Mouse (Mus musculus) MEL (cell line): ENCODE results near the gene Mblac1. TPM values are rescaled to one million over a fixed set of nuclear protein-coding genes. Genes with fewer than 3 reads are reported as not detected.

ENCODE experiments used
- DNase-seq: peaks from one replicate; pipeline ENCODE4 v3.0.0; 2011; ENCODE audit warnings: low read depth, low spot score
- H3K27ac ChIP-seq: 2 replicates; pipeline ENCODE4 v1.5.1; 2012; ENCODE audit warnings: low read depth, mild to moderate bottlenecking, control low read depth, low read length, moderate library complexity; ENCODE audit not compliant: control insufficient read depth
- H3K27me3 ChIP-seq, 2 experiments: fragments of 150-350 bp in 1 of 2; sonication (generic) in 1 of 2; 2 replicates each; pipeline ENCODE4 v1.6.1; 2012; ENCODE audit warnings: low read length in 2 of 2, mild to moderate bottlenecking in 2 of 2, improper control_type of control experiment in 1 of 2, moderate library complexity in 1 of 2; ENCODE audit not compliant: insufficient read depth in 2 of 2, control insufficient read depth in 1 of 2
- H3K36me3 ChIP-seq, 2 experiments: 2 replicates each; pipeline ENCODE4 v1.6.1; 2012 to 2014; ENCODE audit warnings: low read length in 2 of 2, improper control_type of control experiment in 1 of 2, inconsistent platforms in 1 of 2, mild to moderate bottlenecking in 1 of 2; ENCODE audit not compliant: insufficient read depth in 2 of 2, control insufficient read depth in 1 of 2
- H3K4me1 ChIP-seq, 2 experiments: fragments of 150-350 bp in 1 of 2; sonication (generic) in 1 of 2; 2 replicates each; pipeline ENCODE4 v1.6.1; 2012; ENCODE audit warnings: low read length in 2 of 2, improper control_type of control experiment in 1 of 2, mild to moderate bottlenecking in 1 of 2; ENCODE audit not compliant: insufficient read depth in 2 of 2, control insufficient read depth in 1 of 2
- H3K4me3 ChIP-seq, 2 experiments: fragments of 150-350 bp in 1 of 2; sonication (generic) in 1 of 2; 2 replicates each; pipeline ENCODE4 v1.5.1; 2012; ENCODE audit warnings: low read depth in 2 of 2, low read length in 2 of 2, mild to moderate bottlenecking in 2 of 2, moderate library complexity in 2 of 2, control low read depth in 1 of 2, improper control_type of control experiment in 1 of 2; ENCODE audit not compliant: control insufficient read depth in 1 of 2, insufficient read depth in 1 of 2
- H3K79me2 ChIP-seq: 2 replicates; pipeline ENCODE4 v1.6.1; 2012; ENCODE audit warnings: mild to moderate bottlenecking, low read length, moderate library complexity; ENCODE audit not compliant: control insufficient read depth, poor library complexity, insufficient read depth
- H3K9ac ChIP-seq: 2 replicates; pipeline ENCODE4 v1.6.1; 2012; ENCODE audit warnings: low read depth, mild to moderate bottlenecking, control low read depth, low read length, moderate library complexity; ENCODE audit not compliant: control insufficient read depth, poor library complexity, severe bottlenecking
- H3K9me3 ChIP-seq: fragments of 150-350 bp; sonication (generic); replicated peaks from 2 replicates; pipeline ENCODE4 v1.6.1; 2012; ENCODE audit warnings: mild to moderate bottlenecking, low read length, improper control_type of control experiment, moderate library complexity; ENCODE audit not compliant: insufficient read depth
- EP300 ChIP-seq, 2 experiments: IDR thresholded peaks; 2 replicates each; pipeline ENCODE4 v1.6.1; 2011; ENCODE audit warnings: improper control_type of control experiment in 2 of 2, low read length in 2 of 2, low read depth in 1 of 2, mild to moderate bottlenecking in 1 of 2
- ETS1 ChIP-seq: IDR thresholded peaks from 2 replicates; pipeline ENCODE4 v1.6.1; 2012; ENCODE audit warnings: low read depth, mild to moderate bottlenecking, inconsistent platforms, low read length, improper control_type of control experiment, moderate library complexity
- MAZ ChIP-seq: IDR thresholded peaks from 2 replicates; pipeline ENCODE4 v1.6.1; 2012; ENCODE audit warnings: low read depth, mild to moderate bottlenecking, inconsistent platforms, low read length, improper control_type of control experiment
- NRF1 ChIP-seq: IDR thresholded peaks from 2 replicates; pipeline ENCODE4 v1.6.1; 2014; ENCODE audit warnings: low read depth, mild to moderate bottlenecking, inconsistent platforms, low read length, improper control_type of control experiment, moderate library complexity; ENCODE audit not compliant: poor library complexity, insufficient read depth, severe bottlenecking
- TBP ChIP-seq: IDR thresholded peaks from 2 replicates; pipeline ENCODE4 v1.8.0; 2011; ENCODE audit warnings: low read depth, low read length, improper control_type of control experiment
- TCF12 ChIP-seq: IDR thresholded peaks from 2 replicates; pipeline ENCODE4 v1.6.1; 2014; ENCODE audit warnings: low read depth, mild to moderate bottlenecking, inconsistent platforms, low read length, improper control_type of control experiment, moderate library complexity
- UBTF ChIP-seq: IDR thresholded peaks from 2 replicates; pipeline ENCODE4 v1.6.1; 2012; ENCODE audit warnings: low read depth, mild to moderate bottlenecking, inconsistent platforms, low read length, improper control_type of control experiment, moderate library complexity, borderline replicate concordance; ENCODE audit not compliant: insufficient read depth
- USF2 ChIP-seq, 2 experiments: IDR thresholded peaks; 2 replicates each; pipeline ENCODE4 v1.6.1; 2011 to 2012; ENCODE audit warnings: improper control_type of control experiment in 2 of 2, low read length in 2 of 2, borderline replicate concordance in 1 of 2, inconsistent platforms in 1 of 2, low read depth in 1 of 2, mild to moderate bottlenecking in 1 of 2; ENCODE audit not compliant: insufficient read depth in 1 of 2
- polyA plus RNA-seq, 2 experiments: library from polyadenylated mRNA; stranded (reverse) in 1 of 2; unstranded in 1 of 2; fragments of >175 nt in 1 of 2; fragments of >200 nt in 1 of 2; gene quantifications; 2 replicates each; pipeline versions ENCODE4 v1.2.1 to v1.2.4; 2012; ENCODE audit warnings: low replicate concordance in 2 of 2, low read depth in 1 of 2; ENCODE audit not compliant: insufficient read length in 2 of 2, insufficient read depth in 1 of 2, missing spikeins in 1 of 2
- total RNA-seq: library from RNA; depleted of rRNA; stranded (reverse); fragments of 300-350 nt; gene quantifications from 2 replicates; pipeline ENCODE4 v1.2.3, GENCODE M21; 2012; rRNA removed

Gene Mblac1
- total and polyA plus RNA-seq, 3 experiments: 5.0 to 5.7 TPM; not detected in 1

DNA sequence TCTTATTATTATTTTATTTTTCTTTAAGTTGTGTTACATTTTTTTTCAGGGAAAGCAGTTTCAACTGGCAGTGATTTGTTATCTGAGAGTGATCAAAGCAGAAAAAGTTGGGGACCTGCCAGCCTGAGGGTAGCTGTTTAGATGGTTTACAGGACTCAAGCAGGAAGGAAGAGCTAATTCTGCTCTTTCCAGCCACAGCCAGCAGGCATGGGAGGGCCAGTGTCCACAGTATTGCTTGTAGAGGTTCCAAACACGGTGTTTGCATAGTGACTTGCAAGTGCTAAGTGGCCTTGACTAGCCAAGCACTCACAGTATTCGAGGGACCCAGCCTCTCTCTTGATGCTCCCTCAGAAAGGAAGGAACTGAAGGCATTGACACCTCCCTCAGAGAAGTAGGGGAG, 47.4 kb downstream of the Mblac1 start:
- Histone ChIP-seq H3K27ac (no peak overlapping the region), H3K36me3 (no peaks in the 10 kb centered on the region), H3K27me3 (no peaks in the 10 kb centered on the region; a peak in 1 of 4 replicates), H3K4me1 (no peaks in the 10 kb centered on the region), H3K9me3 (no peaks in the 10 kb centered on the region), H3K9ac (no peak overlapping the region), H3K4me3 (no peak overlapping the region), H3K79me2 (no peaks in the 10 kb centered on the region)
- no peak for DNase-seq
- TF ChIP-seq UBTF (no peak), USF2 (IDR thresholded peaks at IDR 0.05; ENCODE audit: borderline replicate concordance in 1 of 2, insufficient read depth in 1 of 2, low read depth in 1 of 2, low read length in 2 of 2) (no peak), TCF12 (no peak), EP300 (IDR thresholded peaks at IDR 0.05; ENCODE audit: low read depth in 1 of 2, low read length in 2 of 2) (no peak), MAZ (no peak), NRF1 (no peak), ETS1 (no peak), TBP (no peak)

Other genes starting within 250 kb of the Mblac1 start
- gene Gjc3, start 231.2 kb upstream of the Mblac1 start, total RNA-seq: not detected in 2 replicates
- gene Gjc3, start 231.2 kb upstream of the Mblac1 start, polyA plus RNA-seq: not detected
- gene Azgp1, start 212.8 kb upstream of the Mblac1 start, total RNA-seq: not detected in 2 replicates
- gene Azgp1, start 212.8 kb upstream of the Mblac1 start, polyA plus RNA-seq: not detected
- not detected in 2 replicates for gene Smok3a, start 173.1 kb upstream of the Mblac1 start, total RNA-seq
- not detected for gene Smok3a, start 173.1 kb upstream of the Mblac1 start, polyA plus RNA-seq
- gene Smok3b, start 172.9 kb upstream of the Mblac1 start, total RNA-seq: not detected in 2 replicates
- gene Smok3b, start 172.9 kb upstream of the Mblac1 start, polyA plus RNA-seq: not detected
- gene Smok3c, start 141.1 kb upstream of the Mblac1 start, total RNA-seq: not detected in 2 replicates
- gene Smok3c, start 141.1 kb upstream of the Mblac1 start, polyA plus RNA-seq: not detected
- 11.5 and 13.4 TPM in 2 replicates for gene Zkscan1, start 109.2 kb upstream of the Mblac1 start, total RNA-seq
- gene Zkscan1, start 109.2 kb upstream of the Mblac1 start, polyA plus RNA-seq: 10 to 100 TPM; 10.6 to 51.7 TPM
- gene Zscan21, start 77.4 kb upstream of the Mblac1 start, total RNA-seq: 7.6 and 9.0 TPM in 2 replicates
- gene Zscan21, start 77.4 kb upstream of the Mblac1 start, polyA plus RNA-seq: 10 to 100 TPM in 1 of 2 experiments, not detected in 1; 10.5 TPM
- 5.4 and 6.9 TPM in 2 replicates for gene Zfp113, start 38.6 kb upstream of the Mblac1 start, total RNA-seq
- gene Zfp113, start 38.6 kb upstream of the Mblac1 start, polyA plus RNA-seq: 1 to 10 TPM in 1 of 2 experiments, not detected in 1; 6.8 TPM
- 52.6 and 63.7 TPM in 2 replicates for gene Cops6, start 33.2 kb upstream of the Mblac1 start, total RNA-seq
- gene Cops6, start 33.2 kb upstream of the Mblac1 start, polyA plus RNA-seq: 100 to 1,000 TPM in 1 of 2 experiments, not detected in 1; 152 TPM
- 19.1 and 22.2 TPM in 2 replicates for gene Ap4m1, start 22.3 kb upstream of the Mblac1 start, total RNA-seq
- 10 to 100 TPM in 1 of 2 experiments, not detected in 1; 38.5 TPM for gene Ap4m1, start 22.3 kb upstream of the Mblac1 start, polyA plus RNA-seq
- gene Mcm7, start 21.9 kb upstream of the Mblac1 start, total RNA-seq: 202 TPM in 2 replicates
- 100 to 1,000 TPM; 255 to 565 TPM for gene Mcm7, start 21.9 kb upstream of the Mblac1 start, polyA plus RNA-seq
- gene Taf6, start 6.9 kb upstream of the Mblac1 start, total RNA-seq: 52.6 and 59.6 TPM in 2 replicates
- gene Taf6, start 6.9 kb upstream of the Mblac1 start, polyA plus RNA-seq: 10 to 100 TPM in 1 of 2 experiments, not detected in 1; 94.7 TPM
- 7.8 TPM in 2 replicates for gene Cnpy4, start 6.8 kb upstream of the Mblac1 start, total RNA-seq
- 10 to 100 TPM in 1 of 2 experiments, not detected in 1; 12.1 TPM for gene Cnpy4, start 6.8 kb upstream of the Mblac1 start, polyA plus RNA-seq
- gene Nxpe5, start 31.6 kb downstream of the Mblac1 start, total RNA-seq: not detected in 2 replicates
- gene Nxpe5, start 31.6 kb downstream of the Mblac1 start, polyA plus RNA-seq: not detected
- 45.7 and 51.5 TPM in 2 replicates for gene Lamtor4, start 61.2 kb downstream of the Mblac1 start, total RNA-seq
- 10 to 100 TPM in 1 of 2 experiments, not detected in 1; 59.0 TPM for gene Lamtor4, start 61.2 kb downstream of the Mblac1 start, polyA plus RNA-seq
- gene BC037034, start 69.7 kb downstream of the Mblac1 start, total RNA-seq: 27.8 and 35.6 TPM in 2 replicates
- gene BC037034, start 69.7 kb downstream of the Mblac1 start, polyA plus RNA-seq: 10 to 100 TPM in 1 of 2 experiments, not detected in 1; 59.1 TPM
- gene Gal3st4, start 78.5 kb downstream of the Mblac1 start, total RNA-seq: 0.15 and 0.16 TPM in 2 replicates
- under 1 TPM in 1 of 2 experiments, not detected in 1; 0.17 TPM for gene Gal3st4, start 78.5 kb downstream of the Mblac1 start, polyA plus RNA-seq
- not detected in 2 replicates for gene Gm43720, start 85.6 kb downstream of the Mblac1 start, total RNA-seq
- gene Gm43720, start 85.6 kb downstream of the Mblac1 start, polyA plus RNA-seq: not detected
- 0.04 TPM in 1 of 2 replicates, not detected in the other for gene Gpc2, start 85.7 kb downstream of the Mblac1 start, total RNA-seq
- not detected for gene Gpc2, start 85.7 kb downstream of the Mblac1 start, polyA plus RNA-seq
- not detected in 2 replicates for gene Stag3, start 85.9 kb downstream of the Mblac1 start, total RNA-seq
- under 1 TPM in 1 of 2 experiments, not detected in 1; 0.07 TPM for gene Stag3, start 85.9 kb downstream of the Mblac1 start, polyA plus RNA-seq
- not detected in 2 replicates for gene Pvrig, start 147.6 kb downstream of the Mblac1 start, total RNA-seq
- gene Pvrig, start 147.6 kb downstream of the Mblac1 start, polyA plus RNA-seq: not detected
- 5.5 and 6.7 TPM in 2 replicates for gene Zfp157, start 247.2 kb downstream of the Mblac1 start, total RNA-seq
- 1 to 10 TPM in 1 of 2 experiments, not detected in 1; 3.8 TPM for gene Zfp157, start 247.2 kb downstream of the Mblac1 start, polyA plus RNA-seq